Mouse (Mus musculus) midbrain, embryonic 12.5 days (tissue): ENCODE results near the gene Dnah8. TPM values are rescaled to one million over a fixed set of nuclear protein-coding genes. Genes with fewer than 3 reads are reported as not detected.

Experiments used
- ATAC-seq: fragments of 200-750 bp; cut with Nextera tagmentation; 2 replicates; pipeline ENCODE4 v1.8.0; 2017; ENCODE audit warnings: low read depth, moderate TSS enrichment, moderate library complexity; ENCODE audit not compliant: low FRiP score
- H3K27ac ChIP-seq: fragments of 300-500 bp; sonication (generic); replicated peaks from 2 replicates; pipeline ENCODE4 v1.5.1; 2016; ENCODE audit warnings: mild to moderate bottlenecking
- H3K27me3 ChIP-seq: fragments of 300-500 bp; sonication (generic); 2 replicates; pipeline ENCODE4 v1.6.1; 2016; ENCODE audit warnings: mild to moderate bottlenecking
- H3K36me3 ChIP-seq: fragments of 300-500 bp; sonication (generic); 2 replicates; pipeline ENCODE4 v1.6.1; 2016
- H3K4me1 ChIP-seq: fragments of 300-500 bp; sonication (generic); 2 replicates; pipeline ENCODE4 v1.6.1; 2016
- H3K4me2 ChIP-seq: fragments of 300-500 bp; sonication (generic); replicated peaks from 2 replicates; pipeline ENCODE4 v1.6.1; 2016; ENCODE audit warnings: mild to moderate bottlenecking, moderate library complexity
- H3K4me3 ChIP-seq: fragments of 300-500 bp; sonication (generic); 2 replicates; pipeline ENCODE4 v1.5.1; 2016; ENCODE audit warnings: mild to moderate bottlenecking
- H3K9ac ChIP-seq: fragments of 300-500 bp; sonication (generic); replicated peaks from 2 replicates; pipeline ENCODE4 v1.6.1; 2016; ENCODE audit warnings: mild to moderate bottlenecking, moderate library complexity
- H3K9me3 ChIP-seq: fragments of 300-500 bp; sonication (generic); 2 replicates; pipeline ENCODE4 v1.6.1; 2016; ENCODE audit warnings: mild to moderate bottlenecking
- WGBS: fragments of 180-500 bp; shearing (Covaris S2); methylation state at CpG from one replicate; pipeline ENCODE4 v1.1.7; 2016; 5-methylcytosine and 5-hydroxymethylcytosine counted together
- polyA plus RNA-seq: library from polyadenylated mRNA; unstranded; fragments of >200 nt; fragmentation: Nextera tagmentation; extraction: Ambion mirVana; gene quantifications from 2 replicates; pipeline ENCODE4 v1.2.1, GENCODE M21; 2016

The Dnah8 gene
- polyA plus RNA-seq, 1 experiment from 2014 or later: 0.66 TPM

- H3K4me2 ChIP-seq: no peak overlapping the region
- no peak overlapping the region for H3K9ac ChIP-seq
- ATAC-seq: no peak
- no peak overlapping the region for H3K4me3 ChIP-seq
- 76% methylated on average over 1 of the region's 1 CpGs for WGBS
- H3K4me1 ChIP-seq: peaks cover 8% of the 10 kb centered on the region; the same call in 1 of the 2 replicates
- no peaks in the 10 kb centered on the region for H3K36me3 ChIP-seq
- H3K27me3 ChIP-seq: 0 out of 2 replicates have a peak, but pooled peaks cover 3% of the 10 kb centered on the region
- no peaks in the 10 kb centered on the region for H3K9me3 ChIP-seq
- 0 out of 2 replicates have a peak overlapping the region, but pooled peaks have one; percentile 8 for H3K27ac ChIP-seq
Measured at GRCm38 (mm10) chr17:30637714-30638113, 13.6 kb downstream of the Dnah8 start.

GRCm38 (mm10) chr17:30638996-30639395 is 14.8 kb downstream of the Dnah8 start:
- Histone ChIP-seq H3K9ac (no peak overlapping the region), H3K4me3 (no peak overlapping the region), H3K27ac (no peak overlapping the region), H3K4me2 (no peak overlapping the region), H3K36me3 (no peaks in the 10 kb centered on the region), H3K27me3 (0 out of 2 replicates have a peak, but pooled peaks cover 3% of the 10 kb centered on the region), H3K4me1 (peaks cover 8% of the 10 kb centered on the region; the same call in 1 of the 2 replicates), H3K9me3 (no peaks in the 10 kb centered on the region)
- no peak for ATAC-seq
- 67% methylated on average over 2 of the region's 2 CpGs for WGBS

GRCm38 (mm10) chr17:30640896-30641295 is 16.7 kb downstream of the Dnah8 start:
- Histone ChIP-seq H3K27ac (no peak overlapping the region), H3K9me3 (no peaks in the 10 kb centered on the region), H3K4me1 (0 out of 2 replicates have a peak, but pooled peaks cover 4% of the 10 kb centered on the region), H3K27me3 (0 out of 2 replicates have a peak, but pooled peaks cover 3% of the 10 kb centered on the region), H3K4me2 (no peak overlapping the region), H3K4me3 (no peak overlapping the region), H3K36me3 (no peaks in the 10 kb centered on the region), H3K9ac (no peak overlapping the region)
- 92% methylated on average over 5 of the region's 5 CpGs for WGBS
- ATAC-seq: no peak

GRCm38 (mm10) chr17:30648770-30649169 is 24.6 kb downstream of the Dnah8 start:
- Histone ChIP-seq H3K27me3 (no peaks in the 10 kb centered on the region), H3K27ac (no peak overlapping the region), H3K9ac (no peak overlapping the region), H3K4me1 (no peaks in the 10 kb centered on the region), H3K36me3 (no peaks in the 10 kb centered on the region), H3K4me2 (no peak overlapping the region), H3K9me3 (0 out of 2 replicates have a peak, but pooled peaks cover 3% of the 10 kb centered on the region), H3K4me3 (no peak overlapping the region)
- ATAC-seq: no peak
- 87% methylated on average over 3 of the region's 3 CpGs for WGBS

GRCm38 (mm10) chr17:30653010-30653409 is 28.9 kb downstream of the Dnah8 start:
- Histone ChIP-seq H3K27me3 (no peaks in the 10 kb centered on the region), H3K4me1 (peaks cover 3% of the 10 kb centered on the region; the same call in 1 of the 2 replicates), H3K27ac (no peak overlapping the region), H3K36me3 (no peaks in the 10 kb centered on the region), H3K4me2 (no peak overlapping the region), H3K4me3 (no peak overlapping the region), H3K9ac (no peak overlapping the region), H3K9me3 (0 out of 2 replicates have a peak, but pooled peaks cover 3% of the 10 kb centered on the region)
- 98% methylated on average over 6 of the region's 6 CpGs for WGBS
- no peak for ATAC-seq

GRCm38 (mm10) chr17:30657530-30658151 is 33.5 kb downstream of the Dnah8 start:
- Histone ChIP-seq H3K36me3 (no peaks in the 10 kb centered on the region), H3K4me2 (peak overlapping the region; percentile 52), H3K27ac (peak overlapping the region; percentile 46; the same call in 1 of the 2 replicates), H3K4me3 (peak overlapping the region; percentile 39), H3K9me3 (no peaks in the 10 kb centered on the region), H3K4me1 (peaks cover 3% of the 10 kb centered on the region; the same call in 1 of the 2 replicates), H3K9ac (peak overlapping the region; percentile 49; the same call in 1 of the 2 replicates), H3K27me3 (no peaks in the 10 kb centered on the region)
- 60% methylated on average over 8 of the region's 8 CpGs for WGBS
- no peak for ATAC-seq

GRCm38 (mm10) chr17:30658152-30658544 is 34.0 kb downstream of the Dnah8 start:
- peak overlapping the region; percentile 52 for H3K4me2 ChIP-seq
- peaks cover 3% of the 10 kb centered on the region; the same call in 1 of the 2 replicates for H3K4me1 ChIP-seq
- peak overlapping the region; percentile 46; the same call in 1 of the 2 replicates for H3K27ac ChIP-seq
- WGBS: 17% methylated on average over 13 of the region's 13 CpGs
- H3K36me3 ChIP-seq: no peaks in the 10 kb centered on the region
- ATAC-seq: 0 out of 2 replicates have a peak, but pooled peaks have one; percentile 52
- peak overlapping the region; percentile 49; the same call in 1 of the 2 replicates for H3K9ac ChIP-seq
- H3K27me3 ChIP-seq: no peaks in the 10 kb centered on the region
- peak overlapping the region; percentile 39 for H3K4me3 ChIP-seq
- no peaks in the 10 kb centered on the region for H3K9me3 ChIP-seq

- Histone ChIP-seq H3K9ac (no peak overlapping the region), H3K9me3 (no peaks in the 10 kb centered on the region), H3K4me1 (peaks cover 3% of the 10 kb centered on the region; the same call in 1 of the 2 replicates), H3K4me3 (no peak overlapping the region), H3K27me3 (no peaks in the 10 kb centered on the region), H3K36me3 (no peaks in the 10 kb centered on the region), H3K4me2 (no peak overlapping the region), H3K27ac (no peak overlapping the region)
- 78% methylated on average over 8 of the region's 8 CpGs for WGBS
- no peak for ATAC-seq
Measured at GRCm38 (mm10) chr17:30662131-30662530, 38.0 kb downstream of the Dnah8 start.

GRCm38 (mm10) chr17:30663170-30663569 is 39.0 kb downstream of the Dnah8 start:
- no peak overlapping the region for H3K4me2 ChIP-seq
- no peaks in the 10 kb centered on the region for H3K9me3 ChIP-seq
- H3K27me3 ChIP-seq: no peaks in the 10 kb centered on the region
- WGBS: 94% methylated on average over 8 of the region's 8 CpGs
- no peaks in the 10 kb centered on the region for H3K36me3 ChIP-seq
- no peak overlapping the region for H3K27ac ChIP-seq
- H3K4me1 ChIP-seq: no peaks in the 10 kb centered on the region
- no peak overlapping the region for H3K4me3 ChIP-seq
- no peak for ATAC-seq
- H3K9ac ChIP-seq: no peak overlapping the region

- Histone ChIP-seq H3K27ac (no peak overlapping the region), H3K4me3 (no peak overlapping the region), H3K4me2 (no peak overlapping the region), H3K36me3 (no peaks in the 10 kb centered on the region), H3K9me3 (no peaks in the 10 kb centered on the region), H3K9ac (no peak overlapping the region), H3K4me1 (no peaks in the 10 kb centered on the region), H3K27me3 (no peaks in the 10 kb centered on the region)
- 86% methylated on average over 5 of the region's 5 CpGs for WGBS
- no peak for ATAC-seq
Measured at GRCm38 (mm10) chr17:30664856-30665255, 40.7 kb downstream of the Dnah8 start.

- Histone ChIP-seq H3K27me3 (no peaks in the 10 kb centered on the region), H3K4me1 (0 out of 2 replicates have a peak, but pooled peaks cover 4% of the 10 kb centered on the region), H3K9ac (no peak overlapping the region), H3K4me2 (no peak overlapping the region), H3K9me3 (no peaks in the 10 kb centered on the region), H3K4me3 (no peak overlapping the region), H3K27ac (peak overlapping the region; percentile 16), H3K36me3 (no peaks in the 10 kb centered on the region)
- WGBS: 70% methylated on average over 4 of the region's 4 CpGs
- no peak for ATAC-seq
Measured at GRCm38 (mm10) chr17:30672556-30672955, 48.4 kb downstream of the Dnah8 start.

- Histone ChIP-seq H3K4me3 (no peak overlapping the region), H3K36me3 (no peaks in the 10 kb centered on the region), H3K9ac (no peak overlapping the region), H3K4me2 (no peak overlapping the region), H3K27ac (peak overlapping the region; percentile 16; the same call in 1 of the 2 replicates), H3K4me1 (0 out of 2 replicates have a peak, but pooled peaks cover 4% of the 10 kb centered on the region), H3K27me3 (no peaks in the 10 kb centered on the region), H3K9me3 (no peaks in the 10 kb centered on the region)
- 89% methylated on average over 6 of the region's 6 CpGs for WGBS
- ATAC-seq: no peak
Measured at GRCm38 (mm10) chr17:30673023-30673422, 48.9 kb downstream of the Dnah8 start.
